Mouse (Mus musculus) thymus, postnatal 14 days (tissue): ENCODE measurements around the gene Setx.

Source experiments
- DNase-seq: peaks from one replicate; pipeline ENCODE4 v3.0.0; 2021

Gene Setx

GRCm38 (mm10) chr2:29151941-29152340 lies 28.0 kb downstream of the Setx start:
- DNase-seq = no peak

- no peak for DNase-seq
Observed at GRCm38 (mm10) chr2:29168067-29168466, 44.1 kb downstream of the Setx start.

- DNase-seq = no peak
Observed at GRCm38 (mm10) chr2:29174887-29175286, 50.9 kb downstream of the Setx start.

GRCm38 (mm10) chr2:29179810-29180209 lies 55.8 kb downstream of the Setx start:
- DNase-seq = no peak

GRCm38 (mm10) chr2:29181111-29181510 lies 57.1 kb downstream of the Setx start:
- DNase-seq = no peak

- DNase-seq = no peak
Observed at GRCm38 (mm10) chr2:29183266-29183924, 59.4 kb downstream of the Setx start.

GRCm38 (mm10) chr2:29186209-29186608 lies 62.2 kb downstream of the Setx start:
- no peak for DNase-seq

- no peak for DNase-seq
Observed at GRCm38 (mm10) chr2:29190392-29190791, 66.4 kb downstream of the Setx start.

GRCm38 (mm10) chr2:29191216-29192215 lies 67.5 kb downstream of the Setx start:
- DNase-seq = no peak

GRCm38 (mm10) chr2:29192629-29193278 lies 68.8 kb downstream of the Setx start:
- DNase-seq = no peak

GRCm38 (mm10) chr2:29193819-29194546 lies 70.0 kb downstream of the Setx start:
- no peak for DNase-seq

GRCm38 (mm10) chr2:29194547-29195463 lies 70.8 kb downstream of the Setx start:
- peak; percentile 85 for DNase-seq

GRCm38 (mm10) chr2:29196844-29197243 lies 72.9 kb downstream of the Setx start:
- no peak for DNase-seq

- no peak for DNase-seq
Observed at GRCm38 (mm10) chr2:29198446-29198845, 74.5 kb downstream of the Setx start.

- DNase-seq = peak; percentile 41
Observed at GRCm38 (mm10) chr2:29199909-29200308, 75.9 kb downstream of the Setx start.

GRCm38 (mm10) chr2:29201223-29201955 lies 77.4 kb downstream of the Setx start:
- DNase-seq = no peak

- DNase-seq = no peak
Observed at GRCm38 (mm10) chr2:29206156-29206555, 82.2 kb downstream of the Setx start.

- DNase-seq = peak; percentile 21
Observed at GRCm38 (mm10) chr2:29216286-29217012, 92.5 kb downstream of the Setx start.

GRCm38 (mm10) chr2:29217042-29217441 lies 93.1 kb downstream of the Setx start:
- no peak for DNase-seq

GRCm38 (mm10) chr2:29217897-29218296 lies 93.9 kb downstream of the Setx start:
- no peak for DNase-seq
